Mouse (Mus musculus) kidney, adult 2 months (tissue): ENCODE measurements at regions not wholly inside any gene's neighbourhood (a gene's known extent, or its start where the extent isn't known, plus 50 kb on each side); places are given as distances from the start of the nearest gene placed in this dataset.

Experiments used
- CTCF ChIP-seq: fragments of 200-500 bp; conservative IDR thresholded peaks from 2 replicates; pipeline ENCODE4 v1.5.1; 2011; ENCODE audit warnings: low read depth, mild to moderate bottlenecking, control low read depth, low read length, moderate library complexity, mixed read lengths; ENCODE audit not compliant: insufficient read depth, insufficient read length
- POLR2A ChIP-seq: fragments of 200-500 bp; IDR thresholded peaks from one replicate; pipeline ENCODE4 v1.6.1; 2011; ENCODE audit warnings: low read depth, low read length, control low read depth

DNA sequence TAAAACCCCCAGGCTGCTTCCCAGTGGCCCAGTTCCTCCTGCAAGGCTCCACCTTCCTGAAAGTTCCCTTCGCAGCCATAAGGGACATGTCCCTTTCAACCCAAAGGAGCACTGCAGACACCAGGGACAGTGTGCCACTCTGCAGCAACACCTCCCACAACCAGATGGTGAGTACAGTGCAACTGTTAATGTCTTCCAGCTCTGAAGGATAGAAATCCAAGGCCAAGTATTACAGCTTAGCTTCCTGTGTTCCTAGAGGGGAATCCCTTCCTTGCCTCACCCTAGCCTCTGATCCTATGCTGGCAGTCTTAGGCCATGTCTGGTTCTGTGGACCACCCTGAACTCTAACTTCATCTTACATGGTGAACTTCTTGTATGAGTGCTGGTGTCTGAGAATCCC lies 187.2 kb downstream of the Satb1 start:
- TF ChIP-seq CTCF, result no peak
- no peak for TF ChIP-seq POLR2A
